Mouse (Mus musculus): ENCODE results near the gene Hdac6. TPM values are rescaled to one million over a fixed set of nuclear protein-coding genes. Genes with fewer than 3 reads are reported as not detected.

Hdac6 gene
- polyA plus RNA-seq (2017; shearing (Covaris generic)): 21.7 TPM

DNA sequence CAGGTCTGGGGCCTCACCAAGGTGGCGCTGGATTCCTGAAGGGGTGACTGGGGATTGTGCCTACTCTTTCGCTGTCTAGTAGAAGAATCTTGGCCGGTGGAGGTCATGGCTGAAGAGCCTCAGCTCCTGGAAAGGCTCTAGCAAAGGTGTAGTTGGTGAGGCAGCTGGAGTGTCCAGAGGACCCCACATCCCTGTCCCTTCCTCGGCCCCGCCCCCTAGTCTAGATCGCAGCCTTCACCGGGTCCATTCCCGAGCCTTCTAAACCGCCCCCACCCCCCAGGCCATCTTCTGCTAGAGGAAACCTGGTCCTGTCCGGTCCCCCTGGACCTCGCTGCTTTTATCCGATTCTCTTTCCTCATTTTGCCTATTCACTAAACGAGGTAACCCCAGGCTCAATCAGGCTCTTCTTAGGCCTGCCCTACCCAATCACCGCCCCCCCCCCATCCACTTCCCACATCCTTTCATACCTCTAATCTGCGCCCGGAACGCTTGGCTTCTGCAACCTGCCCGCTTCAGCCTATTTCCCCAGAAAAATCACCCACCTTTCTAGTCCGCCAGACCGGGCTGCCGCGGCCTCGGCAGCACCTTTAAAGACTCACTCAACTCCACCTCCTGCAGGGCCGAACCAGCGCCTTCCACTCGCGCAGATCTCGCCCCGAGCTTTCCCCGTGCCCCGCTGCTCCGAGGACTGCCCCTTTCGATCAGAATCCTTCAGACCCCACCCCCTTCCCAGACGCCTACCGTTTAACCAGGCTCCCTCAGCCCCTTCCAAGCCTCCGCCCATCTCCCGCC is at the start of gene Hdac6:
Gene Hdac6 (minus strand): TSS at position 782 of the 792 bp plus-strand sequence.

DNA sequence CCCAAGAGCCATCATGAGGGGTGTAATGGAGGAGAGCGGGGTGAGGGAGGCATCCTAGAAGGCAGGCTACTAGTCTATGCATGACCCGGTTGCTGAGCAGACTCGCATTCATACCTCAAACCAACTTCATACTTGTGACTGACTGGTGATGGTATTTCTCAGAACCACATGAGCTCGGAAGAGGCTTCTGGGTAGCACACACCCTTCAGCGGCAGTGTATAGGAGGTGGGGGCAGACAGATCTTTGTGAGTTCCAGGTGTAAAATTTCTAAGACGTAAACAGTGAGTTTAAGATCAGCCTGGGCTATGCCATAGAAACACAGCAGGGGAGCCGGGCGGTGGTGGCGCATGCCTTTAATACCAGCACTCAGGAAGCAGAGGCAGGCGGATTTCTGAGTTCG is 30.2 kb upstream of the Hdac6 start, which contains the start of gene Gata1:
Gene Gata1 (minus strand): TSS at position 180 of the 400 bp plus-strand sequence.

DNA sequence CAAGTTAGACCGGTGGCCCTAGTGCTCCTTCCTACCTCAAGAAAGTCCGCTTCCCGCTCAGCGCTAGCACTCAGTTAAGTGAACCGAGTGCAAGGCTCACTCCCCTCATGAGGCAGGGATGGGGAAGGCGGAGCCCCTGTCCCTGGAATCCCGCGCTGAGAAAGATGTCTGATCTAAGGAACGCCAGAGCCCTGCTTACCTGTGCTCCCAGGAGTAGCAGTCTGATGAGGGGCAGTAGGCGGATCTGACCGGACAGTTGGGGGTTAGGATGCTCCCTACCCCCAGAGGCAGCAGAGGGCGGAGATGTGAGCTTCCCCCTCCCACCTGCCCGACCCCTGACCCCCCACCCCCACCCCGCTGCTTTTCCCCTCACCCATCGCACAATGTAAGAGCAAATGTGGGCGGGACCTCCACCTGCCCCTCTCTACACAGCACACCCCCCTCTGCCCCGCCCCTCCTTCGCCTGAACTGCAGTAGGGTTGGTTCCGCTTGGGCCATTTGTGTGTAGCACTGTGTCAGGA is 19.4 kb downstream of the Hdac6 start, which contains the start of gene Eras:
Gene Eras (minus strand): TSS at position 338 of the 521 bp plus-strand sequence.

DNA sequence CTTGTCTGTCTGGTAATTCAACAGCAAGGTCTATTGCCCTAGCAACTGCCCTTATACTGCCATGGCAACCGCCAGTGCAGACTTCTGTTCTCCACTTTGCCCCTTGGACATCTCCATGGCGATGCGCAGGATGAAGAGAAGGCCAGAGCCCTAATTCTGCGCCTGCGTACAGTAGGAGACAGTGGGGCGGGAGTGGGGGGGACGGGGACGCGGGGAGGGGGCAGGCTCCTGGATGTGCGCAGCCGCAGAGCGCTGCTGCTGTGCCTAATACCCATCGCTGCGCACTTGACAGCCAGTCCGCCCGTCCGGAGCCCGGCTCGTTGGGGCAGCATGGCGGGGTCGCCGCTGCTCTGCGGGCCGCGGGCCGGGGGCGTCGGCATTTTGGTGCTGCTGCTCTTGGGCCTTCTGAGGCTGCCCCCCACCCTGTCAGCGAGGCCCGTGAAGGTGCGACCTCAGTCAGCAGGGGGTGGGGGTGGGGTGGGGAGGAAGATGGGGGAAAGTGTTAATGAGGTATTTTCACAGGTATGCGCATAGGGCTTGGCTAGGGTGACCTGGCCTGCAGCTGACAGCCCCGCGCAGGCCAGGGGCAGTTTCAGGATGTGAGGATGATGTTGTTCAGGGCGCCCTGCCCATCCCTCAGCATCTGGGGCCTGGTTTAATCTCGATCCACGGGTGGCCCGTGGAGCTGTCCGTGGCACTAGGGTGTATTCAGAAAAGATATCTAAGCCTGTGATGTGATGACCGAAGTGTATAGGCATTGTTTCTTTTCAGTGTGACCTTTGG is 27.9 kb downstream of the Hdac6 start, which contains the start of gene Pcsk1n:
Gene Pcsk1n (plus strand): TSS at position 222 of the 783 bp plus-strand sequence.

DNA sequence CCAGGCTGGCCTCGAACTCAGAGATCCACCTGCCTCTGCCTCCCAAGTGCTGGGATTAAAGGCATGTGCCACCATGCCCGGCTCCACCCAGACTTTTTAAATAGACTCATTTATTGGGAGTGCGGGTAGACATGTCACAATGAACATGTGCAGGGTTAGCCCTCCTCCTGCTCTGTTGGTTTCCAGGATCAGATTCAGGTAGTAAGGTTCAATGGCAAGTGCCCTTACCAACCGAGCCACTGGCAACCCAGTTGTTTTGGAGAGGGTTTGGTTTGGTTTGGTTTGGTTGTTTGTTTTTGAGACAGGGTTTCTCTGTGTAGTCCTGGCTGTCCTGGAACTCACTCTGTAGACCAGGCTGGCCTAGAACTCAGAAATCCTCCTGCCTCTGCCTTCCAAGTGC is 38.4 kb downstream of the Hdac6 start, which contains the start of gene Gm10490:
Gene Gm10490 (plus strand): TSS at position 301 of the 400 bp plus-strand sequence.

DNA sequence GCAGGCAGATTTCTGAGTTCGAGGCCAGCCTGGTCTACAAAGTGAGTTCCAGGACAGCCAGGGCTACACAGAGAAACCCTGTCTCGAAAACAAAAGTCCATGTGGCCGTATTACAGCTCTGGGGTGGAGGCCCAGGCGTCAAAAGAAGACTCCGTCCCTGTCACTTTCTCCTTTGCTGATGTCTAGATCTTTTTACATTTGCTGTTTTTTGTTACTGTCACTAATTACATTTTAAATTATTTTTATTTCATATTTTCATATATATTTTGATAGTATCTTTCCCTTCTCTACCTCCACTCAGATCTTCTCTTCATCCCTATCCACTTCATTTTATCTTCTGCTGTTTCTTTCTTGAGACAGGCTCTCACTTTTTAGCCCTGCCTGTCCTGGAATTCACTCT is 40.0 kb downstream of the Hdac6 start, which contains the start of gene Gm10491:
Gene Gm10491 (minus strand): TSS at position 101 of the 400 bp plus-strand sequence.

DNA sequence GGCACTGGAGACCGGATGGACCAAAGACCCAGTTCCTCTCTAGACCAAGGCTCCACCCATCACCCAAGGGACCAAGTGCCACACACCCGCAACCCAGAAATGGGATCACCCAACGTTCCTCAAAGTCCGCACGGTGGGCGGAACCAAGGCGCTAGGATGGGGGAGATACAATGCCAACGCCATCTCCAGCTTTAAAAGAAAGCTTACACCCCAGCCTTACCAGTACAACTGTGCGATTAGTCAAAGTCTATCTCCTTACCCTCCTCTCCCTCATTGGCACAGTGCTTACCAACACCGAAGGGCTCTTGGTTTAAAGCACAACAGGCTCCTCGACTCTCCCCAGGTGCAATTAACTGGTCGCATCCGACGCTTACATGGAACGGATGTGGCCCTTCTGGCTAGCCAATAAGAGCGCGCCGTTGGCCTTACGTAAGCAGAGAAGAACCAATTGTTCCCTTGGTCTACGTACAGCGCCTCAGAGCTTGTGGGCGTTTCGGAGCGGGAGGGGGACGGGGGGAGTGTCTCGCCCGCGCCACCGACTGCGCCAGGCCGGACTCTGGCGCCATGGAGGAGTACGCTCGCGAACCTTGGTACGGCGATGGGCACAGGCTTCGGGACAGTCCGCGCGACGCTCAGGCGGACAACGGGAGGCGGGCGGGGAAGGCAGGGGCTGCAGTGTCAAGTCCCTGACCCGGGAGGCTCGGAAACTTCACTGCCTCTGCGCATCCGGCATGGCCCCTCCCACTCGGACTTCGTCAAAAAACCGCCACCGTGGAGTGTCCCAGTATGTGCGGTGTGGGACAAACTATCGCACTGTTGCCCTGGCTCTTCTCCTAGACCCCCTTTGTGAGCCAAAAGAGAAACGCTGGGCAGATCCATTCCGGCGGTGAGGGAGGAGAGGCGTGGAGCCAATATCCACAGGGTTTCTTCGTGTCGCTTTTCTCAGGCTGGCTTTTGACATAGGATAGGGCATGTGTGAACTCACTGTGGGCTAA is 48.5 kb downstream of the Hdac6 start, which contains the start of the genes Pqbp1 and Timm17b:
Gene Pqbp1 (minus strand): TSS at position 390 of the 995 bp plus-strand sequence.
Gene Timm17b (plus strand): TSS at position 478 of the 995 bp plus-strand sequence.

DNA sequence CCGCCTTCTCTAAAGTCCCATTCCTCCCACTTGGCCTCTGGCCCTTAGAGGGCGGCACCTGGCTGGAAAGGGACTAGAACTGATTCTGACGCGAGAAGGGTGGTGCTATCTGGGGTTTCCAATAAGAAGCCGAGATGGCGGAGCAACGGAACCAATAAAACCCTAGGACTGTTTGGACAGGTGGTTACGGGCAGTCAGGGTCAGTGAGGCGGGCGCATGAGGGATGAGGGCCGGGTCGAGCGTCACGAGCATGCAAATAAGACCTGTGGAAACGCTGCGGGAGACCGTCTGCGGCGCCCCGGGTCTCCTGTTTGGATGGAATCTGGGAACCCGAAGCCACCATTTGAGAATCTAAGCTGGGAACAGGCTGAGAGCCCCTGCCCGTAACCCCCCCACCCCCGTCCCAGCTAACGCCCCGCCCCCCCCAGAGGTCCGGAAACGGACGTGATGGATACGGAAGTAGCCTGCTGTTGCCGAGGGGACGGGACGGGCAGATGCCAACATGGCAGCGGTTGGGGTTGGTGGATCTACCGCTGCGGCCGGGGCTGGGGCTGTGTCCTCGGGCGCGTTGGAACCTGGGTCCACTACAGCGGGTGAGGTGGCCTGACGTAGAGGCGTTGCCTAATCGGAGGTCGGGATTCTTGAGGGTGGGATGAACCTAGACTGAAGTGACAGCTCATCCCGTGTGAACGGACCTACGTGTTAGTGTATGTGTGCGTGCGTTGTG is 63.7 kb downstream of the Hdac6 start, which contains the start of gene Slc35a2:
Gene Slc35a2 (plus strand): TSS at position 188 of the 727 bp plus-strand sequence.

Other genes with a start within 250 kb of the Hdac6 start
- gene Wdr45, start 233.6 kb downstream of the Hdac6 start, polyA plus RNA-seq (2017; shearing (Covaris generic)): 81.1 TPM
- gene Gm45208, start 225.6 kb downstream of the Hdac6 start, polyA plus RNA-seq (2017; shearing (Covaris generic)): 1.1 TPM
- 37.5 TPM for gene Praf2, start 219.4 kb downstream of the Hdac6 start, polyA plus RNA-seq (2017; shearing (Covaris generic))
- 0.45 TPM for gene Ccdc120, start 197.0 kb downstream of the Hdac6 start, polyA plus RNA-seq (2017; shearing (Covaris generic))
- gene Tfe3, start 185.3 kb downstream of the Hdac6 start, polyA plus RNA-seq (2017; shearing (Covaris generic)): 43.5 TPM
- gene Gripap1, start 158.1 kb downstream of the Hdac6 start, polyA plus RNA-seq (2017; shearing (Covaris generic)): 122 TPM
- 1.3 TPM for gene Kcnd1, start 125.6 kb downstream of the Hdac6 start, polyA plus RNA-seq (2017; shearing (Covaris generic))
- 16.1 TPM for gene Otud5, start 106.5 kb downstream of the Hdac6 start, polyA plus RNA-seq (2017; shearing (Covaris generic))
- gene Pim2, start 69.6 kb downstream of the Hdac6 start, polyA plus RNA-seq (2017; shearing (Covaris generic)): 61.9 TPM
- gene Slc35a2, start 63.9 kb downstream of the Hdac6 start, polyA plus RNA-seq (2017; shearing (Covaris generic)): 45.5 TPM
- gene Pqbp1, start 48.6 kb downstream of the Hdac6 start, polyA plus RNA-seq (2017; shearing (Covaris generic)): 174 TPM
- 174 TPM for gene Timm17b, start 48.5 kb downstream of the Hdac6 start, polyA plus RNA-seq (2017; shearing (Covaris generic))
- gene Gm10491, start 40.1 kb downstream of the Hdac6 start, polyA plus RNA-seq (2017; shearing (Covaris generic)): not detected
- gene Gm10490, start 38.3 kb downstream of the Hdac6 start, polyA plus RNA-seq (2017; shearing (Covaris generic)): not detected
- not detected for gene Pcsk1n, start 28.1 kb downstream of the Hdac6 start, polyA plus RNA-seq (2017; shearing (Covaris generic))
- not detected for gene Eras, start 19.3 kb downstream of the Hdac6 start, polyA plus RNA-seq (2017; shearing (Covaris generic))
- 49.0 TPM for gene Gata1, start 30.2 kb upstream of the Hdac6 start, polyA plus RNA-seq (2017; shearing (Covaris generic))
- gene Glod5, start 70.6 kb upstream of the Hdac6 start, polyA plus RNA-seq (2017; shearing (Covaris generic)): not detected
- 27.3 TPM for gene Suv39h1, start 126.9 kb upstream of the Hdac6 start, polyA plus RNA-seq (2017; shearing (Covaris generic))
- gene Was, start 142.6 kb upstream of the Hdac6 start, polyA plus RNA-seq (2017; shearing (Covaris generic)): 106 TPM
- gene Wdr13, start 185.0 kb upstream of the Hdac6 start, polyA plus RNA-seq (2017; shearing (Covaris generic)): 29.1 TPM
- 775 TPM for gene Rbm3, start 198.0 kb upstream of the Hdac6 start, polyA plus RNA-seq (2017; shearing (Covaris generic))
- gene Tbc1d25, start 228.3 kb upstream of the Hdac6 start, polyA plus RNA-seq (2017; shearing (Covaris generic)): 11.9 TPM
- gene Ebp, start 245.6 kb upstream of the Hdac6 start, polyA plus RNA-seq (2017; shearing (Covaris generic)): 166 TPM